Mouse (Mus musculus): ENCODE data around the gene Galk1. TPM values are rescaled to one million over a fixed set of nuclear protein-coding genes. Genes with fewer than 3 reads are reported as not detected.
A peak's percentile ranks its signal among the peaks of the same experiment; 100 is the strongest.

The Galk1 gene
- polyA plus RNA-seq, 1 experiment, result 150 TPM

DNA sequence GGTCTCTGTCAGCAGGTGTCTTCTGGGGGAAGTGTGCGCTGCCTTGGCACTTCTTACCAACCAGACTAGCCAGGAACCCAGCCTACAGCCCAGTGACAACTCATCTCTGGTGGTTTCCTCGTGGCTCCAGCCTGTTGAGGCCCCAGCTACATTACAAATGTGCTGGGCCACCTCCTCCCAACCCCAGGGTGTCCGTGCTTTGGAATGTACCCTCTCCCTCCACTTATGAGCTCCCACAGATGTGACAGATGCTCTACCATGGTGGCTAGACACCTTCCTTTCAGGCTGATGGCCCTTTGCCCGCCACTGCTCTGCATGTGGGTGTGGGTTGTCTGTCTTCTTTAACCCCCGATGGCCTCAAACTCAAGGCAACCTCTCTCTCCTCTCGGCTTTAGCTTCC, 10.8 kb downstream of the Galk1 start:
- Histone ChIP-seq H3K79me2 (ENCODE audit: control insufficient read depth, insufficient read depth) (no peaks in the 10 kb centered on the region), H3K79me3 (ENCODE audit: low read depth) (no peaks in the 10 kb centered on the region), H3ac (ENCODE audit: control insufficient read depth, insufficient read length, low read depth) (no peak overlapping the region), H3K27me3 (ENCODE audit: control insufficient read depth, insufficient read depth, insufficient read length) (no peaks in the 10 kb centered on the region), H3K4me3 (ENCODE audit: insufficient read depth, poor library complexity, severe bottlenecking) (no peak overlapping the region), H3K36me3 (ENCODE audit: control insufficient read depth, insufficient read depth) (no peaks in the 10 kb centered on the region)
- TF ChIP-seq MYOD1 (IDR thresholded peaks at IDR 0.05; ENCODE audit: control insufficient read depth, insufficient read length, low read depth) (no peak), CTCF (IDR thresholded peaks at IDR 0.05; ENCODE audit: control insufficient read depth, insufficient read depth, insufficient read length) (no peak), USF1 (IDR thresholded peaks at IDR 0.05; ENCODE audit: low read depth) (no peak), MAX (IDR thresholded peaks at IDR 0.05) (no peak), FOSL1 (IDR thresholded peaks at IDR 0.05; ENCODE audit: insufficient read depth, low read length, poor library complexity, severe bottlenecking) (no peak), MYOG (IDR thresholded peaks at IDR 0.05; ENCODE audit: control insufficient read depth, extremely low read depth, insufficient read length) (no peak), CEBPB (IDR thresholded peaks at IDR 0.05; ENCODE audit: low read depth) (no peak)

DNA sequence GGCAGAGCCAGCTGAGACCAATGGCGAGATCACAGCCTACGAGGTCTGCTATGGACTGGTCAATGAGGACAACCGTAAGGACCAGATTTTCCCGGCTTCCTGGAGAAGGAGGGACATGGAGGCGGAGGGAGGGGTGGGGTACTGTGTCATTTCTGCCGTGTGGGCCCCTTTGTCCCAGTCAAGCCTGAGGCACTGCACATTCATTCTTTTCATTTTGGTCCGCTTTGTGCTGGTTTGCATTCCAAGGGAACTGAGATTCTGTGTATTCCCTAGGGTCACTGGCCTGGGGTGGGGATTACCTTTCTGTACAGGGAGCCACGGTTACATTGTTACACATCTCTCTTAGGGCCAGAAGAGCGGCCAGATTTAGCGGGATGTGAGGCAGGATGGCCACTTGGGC, 11.9 kb downstream of the Galk1 start:
- Histone ChIP-seq H3K79me3 (ENCODE audit: low read depth) (no peaks in the 10 kb centered on the region), H3K79me2 (ENCODE audit: control insufficient read depth, insufficient read depth) (no peaks in the 10 kb centered on the region), H3K27me3 (ENCODE audit: control insufficient read depth, insufficient read depth, insufficient read length) (no peaks in the 10 kb centered on the region), H3K36me3 (ENCODE audit: control insufficient read depth, insufficient read depth) (no peaks in the 10 kb centered on the region), H3ac (ENCODE audit: control insufficient read depth, insufficient read length, low read depth) (no peak overlapping the region), H3K4me3 (ENCODE audit: insufficient read depth, poor library complexity, severe bottlenecking) (no peak overlapping the region)
- no peak for TF ChIP-seq FOSL1 (IDR thresholded peaks at IDR 0.05; ENCODE audit: insufficient read depth, low read length, poor library complexity, severe bottlenecking)
- TF ChIP-seq CEBPB (IDR thresholded peaks at IDR 0.05; ENCODE audit: low read depth), result no peak
- TF ChIP-seq CTCF (IDR thresholded peaks at IDR 0.05; ENCODE audit: control insufficient read depth, insufficient read depth, insufficient read length), result no peak
- no peak for TF ChIP-seq MYOG (IDR thresholded peaks at IDR 0.05; ENCODE audit: control insufficient read depth, extremely low read depth, insufficient read length)
- no peak for TF ChIP-seq MAX (IDR thresholded peaks at IDR 0.05)
- TF ChIP-seq USF1 (IDR thresholded peaks at IDR 0.05; ENCODE audit: low read depth), result no peak
- TF ChIP-seq MYOD1 (IDR thresholded peaks at IDR 0.05; ENCODE audit: control insufficient read depth, insufficient read length, low read depth), result no peak

DNA sequence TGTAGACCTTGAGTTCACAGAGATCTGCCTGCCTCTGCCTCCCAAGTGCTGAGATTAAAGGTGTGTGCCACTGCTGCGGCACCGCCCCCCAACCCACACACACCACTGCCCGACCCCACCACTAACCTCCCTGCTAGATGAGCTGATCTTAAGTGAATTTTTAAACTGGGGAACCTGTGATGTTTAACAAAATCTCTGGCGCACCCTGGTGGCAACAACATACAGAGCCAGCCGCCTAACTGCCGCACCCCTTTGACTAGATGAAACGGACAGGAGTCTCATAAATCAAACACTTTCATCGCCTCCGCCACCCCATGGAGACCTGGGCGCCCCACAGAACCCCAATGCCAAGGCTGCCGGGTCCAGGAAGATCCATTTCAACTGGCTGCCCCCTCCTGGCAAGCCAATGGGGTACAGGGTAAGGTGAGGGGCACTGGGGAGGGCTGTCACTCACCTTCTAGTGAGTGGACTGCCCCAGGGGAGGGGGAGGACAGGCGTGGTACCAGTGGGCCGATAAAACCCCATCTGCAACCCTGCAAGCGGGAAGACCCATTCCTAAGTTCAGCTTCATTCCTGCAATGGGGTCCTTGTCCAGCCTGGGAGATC, 12.9 kb downstream of the Galk1 start:
- Histone ChIP-seq H3K4me3 (ENCODE audit: insufficient read depth, poor library complexity, severe bottlenecking) (no peak overlapping the region), H3K79me3 (ENCODE audit: low read depth) (no peaks in the 10 kb centered on the region)
- TF ChIP-seq MAX (IDR thresholded peaks at IDR 0.05) (no peak), CTCF (IDR thresholded peaks at IDR 0.05; ENCODE audit: control insufficient read depth, insufficient read depth, insufficient read length) (peak; percentile 46)

DNA sequence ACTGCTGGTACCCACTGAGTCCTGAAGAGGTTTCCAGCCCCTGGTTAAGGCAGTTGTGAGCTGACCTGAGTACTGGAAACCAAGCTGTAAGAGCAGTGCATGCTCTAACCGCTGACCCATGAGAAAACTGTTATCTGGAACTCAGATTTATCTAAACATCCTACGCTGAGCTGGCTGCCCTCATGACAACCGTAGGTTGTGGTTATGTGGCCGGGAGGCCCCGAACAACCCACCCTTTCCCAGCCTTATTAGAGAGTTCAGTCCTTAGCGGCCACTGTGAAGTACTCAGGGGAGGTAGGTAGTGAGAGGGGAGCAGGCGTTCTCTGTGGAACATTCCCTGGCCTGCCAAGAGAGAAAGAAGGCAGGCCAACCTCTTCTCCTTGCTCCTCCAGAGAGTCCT, 13.5 kb downstream of the Galk1 start:
- no peak overlapping the region for H3ac ChIP-seq (ENCODE audit: control insufficient read depth, insufficient read length, low read depth)
- no peaks in the 10 kb centered on the region for H3K36me3 ChIP-seq (ENCODE audit: control insufficient read depth, insufficient read depth)
- TF ChIP-seq MYOG (IDR thresholded peaks at IDR 0.05; ENCODE audit: control insufficient read depth, extremely low read depth, insufficient read length) (no peak), FOSL1 (IDR thresholded peaks at IDR 0.05; ENCODE audit: insufficient read depth, low read length, poor library complexity, severe bottlenecking) (no peak), CEBPB (IDR thresholded peaks at IDR 0.05; ENCODE audit: low read depth) (no peak), USF1 (IDR thresholded peaks at IDR 0.05; ENCODE audit: low read depth) (no peak), MAX (IDR thresholded peaks at IDR 0.05) (no peak), CTCF (IDR thresholded peaks at IDR 0.05; ENCODE audit: control insufficient read depth, insufficient read depth, insufficient read length) (no peak), MYOD1 (IDR thresholded peaks at IDR 0.05; ENCODE audit: control insufficient read depth, insufficient read length, low read depth) (no peak)
- H3K79me2 ChIP-seq (ENCODE audit: control insufficient read depth, insufficient read depth), result no peaks in the 10 kb centered on the region
- no peak overlapping the region for H3K4me3 ChIP-seq (ENCODE audit: insufficient read depth, poor library complexity, severe bottlenecking)
- H3K79me3 ChIP-seq (ENCODE audit: low read depth), result no peaks in the 10 kb centered on the region
- no peaks in the 10 kb centered on the region for H3K27me3 ChIP-seq (ENCODE audit: control insufficient read depth, insufficient read depth, insufficient read length)

More for the DNA sequence above, 12.9 kb downstream of the Galk1 start:
- no peaks in the 10 kb centered on the region for H3K79me2 ChIP-seq (ENCODE audit: control insufficient read depth, insufficient read depth)
- no peaks in the 10 kb centered on the region for H3K36me3 ChIP-seq (ENCODE audit: control insufficient read depth, insufficient read depth)
- no peak overlapping the region for H3ac ChIP-seq (ENCODE audit: control insufficient read depth, insufficient read length, low read depth)
- H3K27me3 ChIP-seq (ENCODE audit: control insufficient read depth, insufficient read depth, insufficient read length), result no peaks in the 10 kb centered on the region

DNA sequence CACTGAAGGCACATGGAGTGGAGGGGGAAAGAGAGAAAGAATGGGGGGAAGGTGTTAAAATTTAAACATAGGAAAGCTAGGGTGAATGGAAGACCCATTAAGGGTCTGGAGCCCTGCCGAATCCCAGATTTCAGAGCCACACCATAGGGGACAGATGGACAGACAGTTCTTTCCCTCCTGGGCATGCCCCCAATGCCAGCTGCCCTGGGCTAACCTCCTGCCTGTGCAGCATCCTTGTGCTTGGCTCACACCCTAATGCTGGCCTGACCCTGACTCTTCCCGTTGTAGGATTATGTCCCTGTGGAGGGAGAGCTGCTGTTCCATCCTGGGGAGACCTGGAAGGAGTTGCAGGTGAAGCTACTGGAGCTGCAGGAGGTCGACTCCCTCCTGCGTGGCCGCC, 14.9 kb downstream of the Galk1 start:
- TF ChIP-seq MAX (IDR thresholded peaks at IDR 0.05), result no peak
- Histone ChIP-seq H3K79me3 (ENCODE audit: low read depth) (no peaks in the 10 kb centered on the region), H3K36me3 (ENCODE audit: control insufficient read depth, insufficient read depth) (no peaks in the 10 kb centered on the region), H3K27me3 (ENCODE audit: control insufficient read depth, insufficient read depth, insufficient read length) (no peaks in the 10 kb centered on the region), H3K79me2 (ENCODE audit: control insufficient read depth, insufficient read depth) (no peaks in the 10 kb centered on the region), H3ac (ENCODE audit: control insufficient read depth, insufficient read length, low read depth) (no peak overlapping the region), H3K4me3 (ENCODE audit: insufficient read depth, poor library complexity, severe bottlenecking) (no peak overlapping the region)

DNA sequence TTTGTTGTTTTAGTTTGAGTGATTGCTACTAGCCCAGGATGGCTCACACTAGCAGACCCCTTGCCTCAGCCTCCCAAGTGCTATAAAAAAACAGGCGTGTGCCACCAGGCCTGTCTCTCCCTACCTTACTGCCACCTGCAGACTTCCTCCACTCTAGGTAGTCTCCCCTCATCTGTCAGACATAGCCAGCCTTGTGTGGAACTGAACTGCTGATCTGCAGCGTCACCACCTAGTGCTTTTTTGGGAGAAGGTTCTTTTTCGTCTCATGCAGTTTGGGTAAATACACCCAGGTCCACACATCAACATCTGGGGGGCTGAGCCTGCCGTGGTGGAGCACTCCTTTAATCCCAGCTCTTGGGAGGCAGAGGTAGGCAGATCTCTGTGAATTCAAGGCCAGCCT, 15.5 kb downstream of the Galk1 start:
- TF ChIP-seq FOSL1 (IDR thresholded peaks at IDR 0.05; ENCODE audit: insufficient read depth, low read length, poor library complexity, severe bottlenecking) (no peak), MYOD1 (IDR thresholded peaks at IDR 0.05; ENCODE audit: control insufficient read depth, insufficient read length, low read depth) (no peak), CTCF (IDR thresholded peaks at IDR 0.05; ENCODE audit: control insufficient read depth, insufficient read depth, insufficient read length) (peak; percentile 35), MAX (IDR thresholded peaks at IDR 0.05) (no peak), MYOG (IDR thresholded peaks at IDR 0.05; ENCODE audit: control insufficient read depth, extremely low read depth, insufficient read length) (no peak)
- Histone ChIP-seq H3K27me3 (ENCODE audit: control insufficient read depth, insufficient read depth, insufficient read length) (no peaks in the 10 kb centered on the region), H3K4me3 (ENCODE audit: insufficient read depth, poor library complexity, severe bottlenecking) (no peak overlapping the region)

More for the DNA sequence above, 15.5 kb downstream of the Galk1 start:
- Histone ChIP-seq H3K79me3 (ENCODE audit: low read depth) (no peaks in the 10 kb centered on the region), H3K79me2 (ENCODE audit: control insufficient read depth, insufficient read depth) (no peaks in the 10 kb centered on the region), H3ac (ENCODE audit: control insufficient read depth, insufficient read length, low read depth) (no peak overlapping the region), H3K36me3 (ENCODE audit: control insufficient read depth, insufficient read depth) (no peaks in the 10 kb centered on the region)
